ENCODE assay signal across 16 mouse cellular contexts in the genomic region with DNA sequence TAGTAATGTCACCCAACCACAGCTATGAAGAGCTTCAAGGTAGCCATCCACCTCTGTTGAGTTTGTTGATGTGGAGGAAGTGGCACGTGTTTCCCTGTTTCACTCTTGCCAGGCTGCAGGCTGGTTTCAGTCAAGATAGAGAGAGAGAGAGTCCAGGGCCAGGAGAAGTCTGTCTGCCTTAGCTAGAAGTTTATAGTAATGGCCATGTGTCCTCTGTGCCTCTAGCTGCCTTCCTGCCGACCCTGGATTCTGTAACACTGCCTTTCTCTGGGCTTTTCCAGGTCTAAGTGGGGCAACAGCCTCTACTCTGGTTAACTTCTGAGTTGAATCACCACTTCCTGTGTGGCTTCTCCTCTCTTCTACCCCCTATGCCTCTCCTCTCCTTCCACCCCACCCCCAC.
DNase-seq lines count a peak whose midpoint lies in the region; ATAC-seq and TF ChIP-seq lines count a peak whose summit lies in the region.
"Had no signal": no experiment of that assay in that cellular context is flagged by ENCODE, and none has a peak within 500 bp of the region (broad histone marks: within the 10 kb centered on the region; RNA-seq: fewer than 3 reads in every experiment).

No protein-coding gene starts in this region.

- TF ChIP-seq EP300 in stomach, postnatal 0 days (optimal IDR thresholded peaks at IDR 0.05): no peak

- no peak overlapping the region for H3K9ac ChIP-seq in stomach, postnatal 0 days (ENCODE audit: low read length)
- H3K9ac ChIP-seq: intestine, embryonic 15.5 days; limb, embryonic 12.5 days; liver, embryonic 15.5 days; midbrain, embryonic 15.5 days; neural tube, embryonic 13.5 days had no signal

- H3K4me2 ChIP-seq in stomach, postnatal 0 days (replicated peaks; ENCODE audit: low read depth): no peak overlapping the region
- H3K4me2 ChIP-seq: intestine, embryonic 15.5 days; limb, embryonic 12.5 days; liver, embryonic 15.5 days; midbrain, embryonic 15.5 days; neural tube, embryonic 13.5 days had no signal

- no peaks in the 10 kb centered on the region for H3K27me3 ChIP-seq in stomach, postnatal 0 days (ENCODE audit: control insufficient read depth, insufficient read depth, low read length)
- H3K27me3 ChIP-seq: intestine, embryonic 15.5 days; liver, embryonic 15.5 days; midbrain, embryonic 15.5 days; neural tube, embryonic 13.5 days had no signal

- H3K27ac ChIP-seq in stomach, postnatal 0 days (replicated peaks): no peak overlapping the region
- H3K27ac ChIP-seq: intestine, embryonic 15.5 days; limb, embryonic 12.5 days; liver, embryonic 15.5 days; midbrain, embryonic 15.5 days; neural tube, embryonic 13.5 days had no signal

- H3K9me3 ChIP-seq in stomach, postnatal 0 days (ENCODE audit: control insufficient read depth, low read length): no peaks in the 10 kb centered on the region
- H3K9me3 ChIP-seq: intestine, embryonic 15.5 days; limb, embryonic 12.5 days; liver, embryonic 15.5 days; midbrain, embryonic 15.5 days; neural tube, embryonic 13.5 days had no signal

- H3K4me1 ChIP-seq in stomach, postnatal 0 days (replicated peaks; ENCODE audit: control insufficient read depth, insufficient read depth): no peaks in the 10 kb centered on the region
- H3K4me1 ChIP-seq: liver, embryonic 15.5 days had no signal

- no peak overlapping the region for H3K4me3 ChIP-seq in stomach, postnatal 0 days (ENCODE audit: low read depth, low read length)
- H3K4me3 ChIP-seq: intestine, embryonic 15.5 days; limb, embryonic 12.5 days; liver, embryonic 15.5 days; midbrain, embryonic 15.5 days; neural tube, embryonic 13.5 days had no signal

- no peaks in the 10 kb centered on the region for H3K36me3 ChIP-seq in stomach, postnatal 0 days (ENCODE audit: control insufficient read depth, insufficient read depth, low read length)
- H3K36me3 ChIP-seq: intestine, embryonic 15.5 days; limb, embryonic 12.5 days; liver, embryonic 15.5 days; midbrain, embryonic 15.5 days; neural tube, embryonic 13.5 days had no signal

- no peak for TF ChIP-seq CTCF in stomach, postnatal 0 days (IDR thresholded peaks at IDR 0.05; ENCODE audit: low read depth)

- WGBS in stomach, postnatal 0 days: 66% methylated on average over 2 of the region's 2 CpGs

- ATAC-seq in inflammation-experienced regulatory T-cells, adult 6 months: peak; percentile 76
- no peak for ATAC-seq in stomach, postnatal 0 days (ENCODE audit: low FRiP score, low TSS enrichment)
- ATAC-seq: intestine, embryonic 15.5 days; midbrain, embryonic 15.5 days had no signal

- peak; percentile 13 for DNase-seq in A20 (ENCODE audit: low read depth, low spot score)
- DNase-seq in CD8-positive naive resting alpha-beta T cell, adult 2 months (ENCODE audit: low read depth in 2 of 2, low spot score in 2 of 2): peak; percentile 37 to 52
- DNase-seq in thymus, postnatal 0 days (ENCODE audit: low spot score): peak; percentile 85
- DNase-seq in left cerebral cortex, adult 9 months (ENCODE audit: low spot score in 2 of 2): no peak
- no peak for DNase-seq in stomach, postnatal 0 days (ENCODE audit: low spot score)
- no peak for DNase-seq in left cerebral cortex, adult 8-10 months (ENCODE audit: low spot score in 2 of 2)
- DNase-seq: adrenal gland, postnatal 14 days; cerebellum, postnatal 25 days; kidney, postnatal 14 days; retina, postnatal 1 day had no signal

Comparison
In these comparisons a context has a peak if more than half of its experiments do, and no peak if none do; other contexts are left out.
1. DNase-seq: peak in A20 (single experiment), CD8-positive naive resting alpha-beta T cell, adult 2 months (2 of 2) and thymus, postnatal 0 days (single experiment); none in left cerebral cortex, adult 9 months (0 of 2), stomach, postnatal 0 days (single experiment) and left cerebral cortex, adult 8-10 months (0 of 2).